Mouse (Mus musculus) lung, embryonic 16.5 days (tissue): Measurements from ENCODE around the gene Hyls1. TPM values are rescaled to one million over a fixed set of nuclear protein-coding genes. Genes with fewer than 3 reads are reported as not detected.

ENCODE experiments used
- ATAC-seq: fragments of 200-750 bp; cut with Nextera tagmentation; 2 replicates; pipeline ENCODE4 v1.8.0; 2017; ENCODE audit warnings: low read depth, mild to moderate bottlenecking, moderate library complexity
- H3K27ac ChIP-seq: fragments of 300-500 bp; sonication (generic); 2 replicates; pipeline ENCODE4 v1.5.1; 2014; ENCODE audit warnings: mild to moderate bottlenecking, control low read depth, low read length
- H3K27me3 ChIP-seq: fragments of 300-500 bp; sonication (generic); 2 replicates; pipeline ENCODE4 v1.6.1; 2014; ENCODE audit warnings: low read depth, low read length, mixed read lengths; ENCODE audit not compliant: control insufficient read depth, insufficient read depth
- H3K36me3 ChIP-seq: fragments of 300-500 bp; sonication (generic); 2 replicates; pipeline ENCODE4 v1.6.1; 2014; ENCODE audit warnings: low read length; ENCODE audit not compliant: control insufficient read depth, insufficient read depth
- H3K4me1 ChIP-seq: fragments of 300-500 bp; sonication (generic); replicated peaks from 2 replicates; pipeline ENCODE4 v1.6.1; 2014; ENCODE audit warnings: low read length, mixed read lengths; ENCODE audit not compliant: control insufficient read depth, insufficient read depth
- H3K4me2 ChIP-seq: fragments of 300-500 bp; sonication (generic); 2 replicates; pipeline ENCODE4 v1.6.1; 2014; ENCODE audit warnings: low read depth, low read length, control low read depth
- H3K4me3 ChIP-seq: fragments of 300-500 bp; sonication (generic); 2 replicates; pipeline ENCODE4 v1.5.1; 2014; ENCODE audit warnings: mild to moderate bottlenecking, low read length, control low read depth
- H3K9ac ChIP-seq: fragments of 300-500 bp; sonication (generic); 2 replicates; pipeline ENCODE4 v1.6.1; 2014; ENCODE audit warnings: low read length, control low read depth
- H3K9me3 ChIP-seq: fragments of 300-500 bp; sonication (generic); 2 replicates; pipeline ENCODE4 v1.6.1; 2016; ENCODE audit warnings: low read length; ENCODE audit not compliant: control insufficient read depth
- WGBS: fragments of 180-500 bp; shearing (Covaris S2); extraction: QIAGEN DNeasy Blood & Tissue Kit; methylation state at CpG from one replicate; pipeline ENCODE4 v1.1.7; 2014; 5-methylcytosine and 5-hydroxymethylcytosine counted together
- polyA plus RNA-seq: library from polyadenylated mRNA; unstranded; fragments of >200 nt; fragmentation: Nextera tagmentation; extraction: Ambion mirVana; gene quantifications from 2 replicates; pipeline ENCODE4 v1.2.1, GENCODE M21; 2015

Hyls1 gene
- polyA plus RNA-seq, 1 experiment from 2014 or later, result 25.1 TPM

DNA sequence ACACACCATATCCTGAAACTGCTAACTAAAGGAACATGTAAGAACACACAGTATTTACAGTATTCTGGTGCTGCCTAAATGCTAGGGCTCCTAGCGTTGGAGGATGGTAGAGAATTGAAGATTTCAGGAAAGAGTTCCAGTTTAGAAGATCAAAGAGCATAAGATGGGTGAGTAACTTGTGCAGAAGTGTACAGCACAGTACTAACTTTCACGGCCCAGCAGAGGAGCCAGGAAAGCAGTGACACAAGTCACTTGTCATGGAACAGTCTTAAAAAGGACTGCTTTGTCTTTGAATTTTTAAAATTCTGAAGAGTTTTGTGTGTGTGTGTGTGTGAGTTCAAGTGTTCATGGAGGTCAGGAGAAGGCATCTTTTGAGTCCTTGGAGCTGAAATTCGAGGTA, 2.2 kb downstream of the Hyls1 start:
- H3K4me2 ChIP-seq, result no peak overlapping the region
- 75% methylated on average over 3 of the region's 3 CpGs for WGBS

DNA sequence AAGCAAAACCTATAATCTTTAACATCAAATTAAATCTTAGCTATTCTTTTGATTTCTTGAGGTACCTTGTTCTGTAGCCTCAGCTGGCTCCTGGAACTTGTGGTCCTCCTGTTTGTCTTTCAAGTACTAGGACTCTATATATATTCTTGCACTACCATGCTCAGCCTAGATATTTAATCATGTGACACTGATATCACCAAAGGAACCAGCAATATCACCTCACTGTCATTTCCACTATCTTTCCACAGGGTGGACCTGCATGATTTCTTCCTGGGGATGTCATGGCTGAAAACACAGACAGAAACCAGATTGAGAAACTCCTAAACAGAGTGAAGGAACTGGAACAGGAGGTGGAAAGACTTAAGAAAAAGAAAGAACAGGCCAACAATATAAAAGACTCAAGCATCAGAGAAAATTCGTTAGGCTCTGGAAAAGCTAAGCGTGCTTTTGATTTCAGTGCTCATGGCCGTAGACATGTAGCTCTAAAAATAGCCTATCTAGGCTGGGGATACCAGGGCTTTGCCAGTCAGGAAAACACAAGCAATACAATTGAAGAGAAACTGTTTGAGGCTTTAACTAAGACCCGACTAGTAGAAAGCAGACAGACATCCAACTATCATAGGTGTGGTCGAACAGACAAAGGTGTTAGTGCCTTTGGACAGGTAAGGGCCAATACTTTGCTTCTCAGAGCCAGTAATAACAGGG, 5.5 kb downstream of the Hyls1 start:
- Histone ChIP-seq H3K4me3 (no peak overlapping the region), H3K4me2 (no peak overlapping the region), H3K9ac (no peak overlapping the region), H3K36me3 (peaks cover 28% of the 10 kb centered on the region), H3K27me3 (no peaks in the 10 kb centered on the region), H3K27ac (no peak overlapping the region), H3K4me1 (peaks cover 15% of the 10 kb centered on the region), H3K9me3 (no peaks in the 10 kb centered on the region)
- ATAC-seq, result no peak
- whole genome bisulfite sequencing, result 85% methylated on average over 5 of the region's 5 CpGs

More for the DNA sequence above, 2.2 kb downstream of the Hyls1 start:
- Histone ChIP-seq H3K4me3 (no peak overlapping the region), H3K4me1 (peaks cover 8% of the 10 kb centered on the region; the same call in 1 of the 2 replicates), H3K36me3 (peaks cover 19% of the 10 kb centered on the region), H3K9ac (no peak overlapping the region), H3K9me3 (no peaks in the 10 kb centered on the region), H3K27me3 (no peaks in the 10 kb centered on the region), H3K27ac (no peak overlapping the region)
- no peak for ATAC-seq

DNA sequence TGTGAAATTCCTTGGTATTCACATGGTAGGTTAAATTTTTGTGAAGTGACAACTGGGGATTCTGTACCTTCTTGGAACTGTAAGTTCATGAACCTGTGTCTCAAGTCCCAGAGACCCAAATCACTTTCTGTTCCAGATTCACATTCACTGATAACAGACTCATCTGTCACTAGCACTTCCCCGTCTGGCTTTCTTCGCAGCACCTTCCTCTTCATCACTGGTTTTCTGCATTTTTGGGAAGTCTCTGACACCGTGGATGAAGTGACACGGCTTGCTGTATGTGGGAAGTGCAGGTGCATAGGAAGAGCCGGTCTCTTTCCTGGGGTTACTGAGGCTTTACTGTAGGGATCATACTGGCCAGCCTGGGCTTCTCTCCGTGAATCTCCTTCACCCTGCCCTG, 8.6 kb downstream of the Hyls1 start:
- peaks cover 19% of the 10 kb centered on the region for H3K36me3 ChIP-seq
- ATAC-seq, result no peak
- H3K9me3 ChIP-seq, result no peaks in the 10 kb centered on the region
- no peak overlapping the region for H3K4me3 ChIP-seq
- 86% methylated on average over 6 of the region's 6 CpGs for WGBS
- H3K4me2 ChIP-seq, result no peak overlapping the region
- H3K4me1 ChIP-seq, result peaks cover 16% of the 10 kb centered on the region
- H3K27me3 ChIP-seq, result no peaks in the 10 kb centered on the region; the same call in 1 of the 2 replicates
- H3K9ac ChIP-seq, result no peak overlapping the region
- no peak overlapping the region for H3K27ac ChIP-seq

DNA sequence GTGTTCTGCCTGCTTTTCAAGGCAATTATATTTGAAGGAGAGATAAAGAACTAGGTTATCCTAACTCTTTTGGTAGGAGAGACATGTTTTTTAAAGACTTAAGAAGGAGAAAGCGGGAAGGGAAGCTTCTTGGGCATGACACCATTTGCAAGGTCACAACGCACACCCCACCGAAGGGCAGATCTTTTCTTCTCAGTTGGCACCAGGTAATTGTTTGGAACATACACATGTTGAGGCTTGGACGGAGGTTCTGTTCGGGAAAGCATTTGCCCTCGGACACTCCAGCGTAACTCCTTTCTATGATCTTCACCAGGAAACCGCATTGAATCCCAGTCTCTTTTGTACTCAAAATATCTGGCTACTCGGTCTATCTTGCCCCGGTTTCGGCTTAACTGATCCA, 9.1 kb downstream of the Hyls1 start:
- Histone ChIP-seq H3K4me2 (no peak overlapping the region), H3K27ac (no peak overlapping the region), H3K9ac (no peak overlapping the region), H3K4me1 (peaks cover 16% of the 10 kb centered on the region), H3K4me3 (no peak overlapping the region), H3K9me3 (no peaks in the 10 kb centered on the region), H3K27me3 (peaks cover under 1% of the 10 kb centered on the region; the same call in 1 of the 2 replicates), H3K36me3 (peaks cover 15% of the 10 kb centered on the region)
- ATAC-seq, result no peak
- 92% methylated on average over 11 of the region's 11 CpGs for WGBS

DNA sequence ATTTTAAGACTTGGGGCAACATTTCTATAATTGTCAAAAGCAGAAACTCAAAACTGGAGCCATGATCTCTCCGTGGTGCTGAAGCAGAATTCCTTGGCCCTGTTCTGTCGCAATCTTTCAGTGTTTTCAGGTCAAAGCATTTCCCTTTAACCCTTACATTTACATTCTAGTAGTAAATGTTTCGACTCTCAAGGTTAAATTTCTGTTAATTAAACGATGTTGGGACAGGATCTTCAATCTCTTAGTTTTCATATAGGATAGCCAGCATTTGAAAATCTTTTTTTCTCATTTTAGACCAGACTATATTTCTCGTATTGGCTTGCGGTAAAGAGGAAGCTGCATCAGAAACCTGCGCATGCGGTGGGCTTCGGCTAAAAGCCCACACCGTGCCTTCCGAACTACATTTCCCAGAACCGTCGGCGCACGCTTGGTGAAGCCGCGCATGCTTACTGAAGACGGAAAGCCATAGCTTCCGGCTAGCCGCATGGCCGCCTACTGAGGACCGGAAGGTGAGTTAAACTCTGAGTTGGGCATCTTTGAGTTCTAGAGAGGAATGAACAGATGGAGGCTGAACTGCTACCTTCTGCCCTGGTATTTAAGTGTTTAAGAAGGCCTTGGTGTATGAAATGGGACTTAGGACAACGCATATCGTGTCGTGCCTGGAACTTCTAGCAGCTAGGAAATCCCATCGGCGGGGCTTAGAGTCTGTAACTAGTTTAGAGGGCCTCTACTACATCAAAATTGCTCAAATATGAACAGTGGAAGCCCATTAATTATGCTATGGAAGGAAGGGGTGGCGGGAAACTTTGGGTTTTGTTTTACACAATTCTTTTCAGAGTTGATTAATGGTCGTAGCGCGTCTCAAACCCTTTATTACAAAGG, 10.9 kb downstream of the Hyls1 start:
- under 1% methylated on average over 31 of the region's 31 CpGs for WGBS

DNA sequence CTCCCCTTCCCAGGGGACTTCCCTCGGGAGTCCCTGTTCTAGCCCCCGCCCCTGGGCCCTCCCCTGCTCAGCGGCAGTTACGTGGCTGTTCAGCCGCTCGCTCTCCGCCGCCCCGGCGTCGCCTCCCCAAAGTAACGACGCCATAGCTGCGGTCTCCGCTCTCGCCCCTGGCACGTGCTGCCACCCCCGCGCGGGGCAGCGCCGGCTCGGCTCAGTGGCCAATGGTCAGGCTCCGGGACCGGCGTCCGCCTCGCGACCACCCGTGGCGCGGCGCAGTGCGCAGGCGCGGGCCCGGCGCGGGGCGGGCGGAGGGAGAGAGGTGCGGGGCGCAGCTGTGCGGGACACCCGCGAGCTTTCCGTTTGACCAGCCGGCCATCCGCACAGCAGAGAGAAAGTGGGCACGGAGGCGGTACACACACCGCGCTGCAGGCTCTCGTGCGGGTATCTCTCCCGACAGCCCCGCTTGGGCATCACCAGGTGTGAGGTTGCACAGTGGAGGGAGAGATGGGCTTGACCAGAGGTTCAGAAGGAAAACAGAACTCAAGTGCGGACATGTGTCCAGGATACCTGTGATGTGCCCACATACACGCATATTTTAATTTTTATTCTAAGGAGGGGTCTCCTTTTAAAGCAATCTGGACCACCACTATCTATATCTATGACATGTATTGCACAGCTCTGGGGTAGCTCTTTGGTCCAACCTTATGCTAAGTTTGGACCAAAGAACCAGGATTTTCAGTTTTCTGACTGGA, 11.8 kb downstream of the Hyls1 start, which contains the start of the genes Ddx25 and Pus3:
TSS of gene Ddx25 (minus strand) at position 272 of the 752 bp plus-strand sequence.
TSS of gene Pus3 (plus strand) at position 339 of the 752 bp plus-strand sequence.
- Histone ChIP-seq H3K4me3 (peak within 1 kb of the TSS; percentile 64), H3K27me3 (peaks cover 2% of the 10 kb centered on the region; the same call in 1 of the 2 replicates), H3K9ac (peak within 1 kb of the TSS; percentile 74), H3K4me2 (peak within 1 kb of the TSS; percentile 100), H3K9me3 (no peaks in the 10 kb centered on the region), H3K4me1 (peaks cover 16% of the 10 kb centered on the region), H3K36me3 (peaks cover 9% of the 10 kb centered on the region), H3K27ac (peak within 1 kb of the TSS; percentile 64)
- WGBS, result under 1% methylated on average over 57 of the region's 59 CpGs
- ATAC-seq, result peak; percentile 64

More for the DNA sequence above, 10.9 kb downstream of the Hyls1 start:
- Histone ChIP-seq H3K27me3 (peaks cover 2% of the 10 kb centered on the region; the same call in 1 of the 2 replicates), H3K27ac (peak overlapping the region; percentile 64), H3K36me3 (peaks cover 9% of the 10 kb centered on the region), H3K9me3 (no peaks in the 10 kb centered on the region), H3K4me1 (peaks cover 16% of the 10 kb centered on the region), H3K4me2 (peak overlapping the region; percentile 100), H3K9ac (peak overlapping the region; percentile 74), H3K4me3 (peak overlapping the region; percentile 64)
- ATAC-seq, result peak; percentile 93

DNA sequence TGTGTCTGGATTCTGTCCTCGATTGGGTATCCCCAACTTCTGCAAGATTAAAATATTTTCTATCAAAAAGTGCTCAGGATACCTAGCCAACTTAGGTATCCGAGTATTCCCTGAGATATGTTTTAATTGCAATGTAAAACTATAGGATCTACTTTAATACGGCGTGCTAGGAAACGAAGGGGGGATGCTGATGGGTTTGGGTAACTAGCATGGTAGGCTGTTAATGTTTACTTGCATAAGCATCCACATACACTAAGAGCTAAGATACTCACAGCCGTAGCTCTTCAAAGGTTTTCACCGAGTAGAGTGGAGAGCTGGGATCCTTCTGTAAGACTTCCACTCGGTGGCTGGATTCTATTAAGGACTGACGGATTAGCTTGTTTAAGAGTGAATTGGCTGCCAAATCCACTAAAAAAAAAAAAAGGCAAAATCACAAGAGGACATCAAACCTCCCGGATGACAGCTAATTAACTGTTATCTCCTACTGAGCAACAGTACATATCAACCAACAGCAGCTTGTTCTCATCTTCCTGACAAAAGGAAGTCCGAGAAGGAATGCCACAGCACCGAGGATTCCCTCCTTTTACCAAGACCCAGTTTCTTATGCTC, 13.6 kb downstream of the Hyls1 start:
- WGBS, result 50% methylated on average over 12 of the region's 12 CpGs
- Histone ChIP-seq H3K36me3 (peaks cover 5% of the 10 kb centered on the region), H3K4me1 (peaks cover 16% of the 10 kb centered on the region), H3K9me3 (no peaks in the 10 kb centered on the region), H3K27me3 (peaks cover 2% of the 10 kb centered on the region; the same call in 1 of the 2 replicates), H3K9ac (no peak overlapping the region), H3K4me2 (no peak overlapping the region), H3K27ac (no peak overlapping the region), H3K4me3 (no peak overlapping the region)
- peak; percentile 27; the same call in 1 of the 2 replicates for ATAC-seq

DNA sequence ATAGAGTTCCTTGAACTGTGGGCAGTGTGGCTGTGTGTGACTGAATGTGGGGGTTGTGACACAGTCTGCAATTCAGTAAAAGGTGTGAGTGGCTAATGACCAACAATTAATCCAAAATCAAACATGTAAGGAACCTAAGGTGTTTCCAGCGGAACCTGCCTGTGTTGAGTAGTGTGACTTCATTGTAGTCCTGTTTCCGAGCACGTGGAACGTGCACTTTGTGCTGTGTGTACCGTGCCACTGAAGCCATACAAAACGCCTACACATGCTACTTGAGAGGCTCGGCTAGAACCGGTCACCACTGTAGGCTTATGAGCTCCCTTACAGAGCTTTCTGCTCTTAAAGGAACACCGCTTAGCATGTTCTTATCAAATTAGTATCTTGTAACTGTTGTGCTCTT, 21.7 kb downstream of the Hyls1 start:
- Histone ChIP-seq H3K36me3 (no peaks in the 10 kb centered on the region), H3K4me1 (no peaks in the 10 kb centered on the region)
- 71% methylated on average over 9 of the region's 9 CpGs for WGBS

More for the DNA sequence above, 21.7 kb downstream of the Hyls1 start:
- H3K27me3 ChIP-seq, result no peaks in the 10 kb centered on the region
- no peak overlapping the region for H3K4me3 ChIP-seq
- H3K9me3 ChIP-seq, result no peaks in the 10 kb centered on the region
- H3K9ac ChIP-seq, result no peak overlapping the region
- no peak overlapping the region for H3K4me2 ChIP-seq
- ATAC-seq, result no peak
- no peak overlapping the region for H3K27ac ChIP-seq
